Mouse (Mus musculus): ENCODE measurements at regions not wholly inside any gene's neighbourhood (a gene's known extent, or its start where the extent isn't known, plus 50 kb on each side); places are given as distances from the start of the nearest gene placed in this dataset.

DNA sequence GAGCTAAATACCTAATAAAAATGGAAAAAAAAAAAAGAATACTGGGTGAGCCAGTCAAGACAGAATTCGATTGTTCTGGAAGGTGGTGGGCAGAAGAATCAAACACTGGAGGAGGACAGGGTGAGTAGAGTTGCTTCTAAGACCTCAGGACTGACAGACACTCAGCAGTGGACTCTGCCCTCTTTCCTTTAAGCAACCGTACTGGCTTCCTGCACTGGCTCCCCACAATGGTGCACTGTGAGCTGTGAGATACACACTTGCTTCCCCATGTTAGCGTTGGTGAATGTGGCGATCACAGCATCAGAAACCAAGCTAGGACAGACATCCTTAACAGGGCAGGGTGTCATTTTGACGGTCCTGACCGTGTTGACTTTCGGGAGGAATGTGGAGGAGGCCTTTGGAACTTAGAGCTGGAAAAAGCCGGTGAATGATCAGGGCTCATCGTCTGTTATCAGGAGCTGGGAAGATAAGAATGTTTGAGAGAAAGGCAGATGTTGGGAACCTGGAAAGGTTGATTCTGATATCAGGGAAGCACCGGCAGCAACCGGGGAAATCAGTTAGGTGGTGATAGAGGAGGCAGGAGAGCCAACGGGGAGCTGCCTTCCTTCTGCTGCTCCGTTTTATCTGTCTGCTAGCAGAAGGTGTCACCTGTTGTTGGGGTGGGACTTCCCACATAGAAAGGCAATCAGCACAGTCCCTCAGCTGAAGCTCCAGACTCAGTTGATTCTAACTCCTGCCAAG lies 254.8 kb downstream of the Ajap1 start:
- Histone ChIP-seq H3K4me1 (replicated peaks) (0 out of 2 replicates have a peak, but pooled peaks cover 9% of the 10 kb centered on the region), H3K27ac (ENCODE audit: poor library complexity, severe bottlenecking) (no peak overlapping the region), H3K4me2 (no peak overlapping the region), H3K27me3 (replicated peaks) (0 out of 2 replicates have a peak, but pooled peaks cover 6% of the 10 kb centered on the region), H3K9me3 (replicated peaks) (no peaks in the 10 kb centered on the region), H3K36me3 (no peaks in the 10 kb centered on the region), H3K9ac (no peak overlapping the region), H3K4me3 (no peak overlapping the region)
- no peak; the same call in 1 of the 2 replicates for ATAC-seq (ENCODE audit: insufficient number of reproducible peaks, low FRiP score)
- 15% methylated on average over 13 of the region's 13 CpGs for WGBS

DNA sequence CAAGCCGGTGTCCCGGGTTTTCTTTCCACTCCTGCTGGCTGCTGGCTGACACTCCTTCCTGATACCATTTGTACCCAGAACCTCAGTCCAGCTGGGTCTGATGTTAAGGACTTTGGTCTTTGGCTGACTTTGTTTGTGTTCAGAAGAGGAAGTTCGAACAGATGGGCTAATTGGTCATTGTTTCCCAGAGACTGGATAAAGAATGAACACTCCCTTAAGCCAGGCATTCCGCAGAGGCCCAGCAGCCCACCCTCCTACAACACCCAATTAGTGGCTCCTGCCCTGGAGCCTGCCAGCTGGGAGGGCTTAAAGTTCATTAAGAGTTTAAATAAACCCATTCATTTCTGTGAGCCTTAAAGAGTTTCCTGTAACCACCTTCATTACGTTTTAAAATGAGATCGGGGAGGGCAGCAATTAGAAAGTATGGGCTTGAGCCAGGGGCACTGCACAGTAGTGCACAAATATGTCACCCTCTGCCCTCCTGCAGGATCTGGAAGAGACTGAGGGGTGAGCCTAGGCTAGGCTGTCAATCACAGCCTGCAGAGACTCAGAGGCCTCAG lies 257.9 kb downstream of the Ajap1 start:
- H3K36me3 ChIP-seq, result no peaks in the 10 kb centered on the region
- H3K4me2 ChIP-seq, result no peak overlapping the region
- no peaks in the 10 kb centered on the region for H3K9me3 ChIP-seq (replicated peaks)
- no peak overlapping the region for H3K9ac ChIP-seq
- WGBS, result 31% methylated on average over 6 of the region's 6 CpGs
- H3K27me3 ChIP-seq (replicated peaks), result 0 out of 2 replicates have a peak, but pooled peaks cover 5% of the 10 kb centered on the region
- ATAC-seq (ENCODE audit: insufficient number of reproducible peaks, low FRiP score), result no peak
- H3K4me3 ChIP-seq, result no peak overlapping the region
- no peak overlapping the region for H3K27ac ChIP-seq (ENCODE audit: poor library complexity, severe bottlenecking)
- H3K4me1 ChIP-seq (replicated peaks), result peaks cover 17% of the 10 kb centered on the region; the same call in 1 of the 2 replicates

DNA sequence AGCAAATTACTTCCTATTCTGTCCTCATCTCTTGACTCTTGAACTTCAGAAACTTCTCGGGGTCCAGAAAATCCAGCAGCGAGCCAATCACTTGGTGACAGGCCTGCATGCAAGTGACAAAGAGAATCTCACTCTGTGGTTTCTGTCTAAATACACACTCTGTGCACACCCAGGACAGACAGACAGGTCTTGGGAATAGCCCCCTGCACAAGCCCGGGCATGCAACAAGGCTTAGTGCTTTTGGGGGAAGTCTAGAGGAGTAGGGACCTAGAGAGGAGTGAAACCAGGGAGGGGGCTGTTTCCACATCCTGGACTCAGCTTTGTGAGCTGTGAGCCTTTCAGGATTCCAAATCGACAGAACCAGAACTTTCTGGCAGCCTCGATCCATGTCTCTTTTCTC lies 259.6 kb downstream of the Ajap1 start:
- Histone ChIP-seq H3K27me3 (replicated peaks) (no peaks in the 10 kb centered on the region), H3K36me3 (no peaks in the 10 kb centered on the region), H3K4me2 (no peak overlapping the region), H3K9me3 (replicated peaks) (no peaks in the 10 kb centered on the region), H3K4me1 (replicated peaks) (peaks cover 10% of the 10 kb centered on the region; the same call in 1 of the 2 replicates), H3K4me3 (no peak overlapping the region), H3K9ac (no peak overlapping the region), H3K27ac (ENCODE audit: poor library complexity, severe bottlenecking) (no peak overlapping the region)
- ATAC-seq (ENCODE audit: insufficient number of reproducible peaks, low FRiP score), result no peak
- 69% methylated on average over 5 of the region's 5 CpGs for WGBS

DNA sequence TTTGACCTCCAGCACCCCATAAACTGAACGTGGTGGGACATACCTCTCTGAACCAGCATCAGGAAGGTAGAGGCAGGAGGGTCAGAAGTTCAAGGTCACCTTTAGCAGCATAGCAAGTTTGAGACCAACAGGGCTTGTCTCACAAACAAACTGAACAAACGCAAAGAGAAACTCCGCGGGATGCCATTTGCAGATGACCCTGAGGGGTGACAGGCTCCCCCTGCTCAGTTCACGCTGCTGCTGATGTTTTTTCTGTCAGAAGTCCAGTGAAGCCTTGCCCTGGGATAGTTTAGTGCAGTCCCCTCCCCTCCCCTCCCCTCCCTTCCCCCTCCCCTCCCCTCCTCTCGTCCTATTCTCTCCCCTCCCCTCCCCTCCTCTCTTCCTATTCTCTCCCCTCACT lies 262.1 kb downstream of the Ajap1 start:
- WGBS, result 32% methylated on average over 5 of the region's 6 CpGs
- Histone ChIP-seq H3K27ac (ENCODE audit: poor library complexity, severe bottlenecking) (no peak overlapping the region), H3K4me3 (no peak overlapping the region), H3K4me2 (no peak overlapping the region), H3K36me3 (no peaks in the 10 kb centered on the region), H3K27me3 (replicated peaks) (no peaks in the 10 kb centered on the region), H3K9ac (no peak overlapping the region), H3K9me3 (replicated peaks) (no peaks in the 10 kb centered on the region), H3K4me1 (replicated peaks) (peaks cover 9% of the 10 kb centered on the region; the same call in 1 of the 2 replicates)
- ATAC-seq (ENCODE audit: insufficient number of reproducible peaks, low FRiP score), result no peak

DNA sequence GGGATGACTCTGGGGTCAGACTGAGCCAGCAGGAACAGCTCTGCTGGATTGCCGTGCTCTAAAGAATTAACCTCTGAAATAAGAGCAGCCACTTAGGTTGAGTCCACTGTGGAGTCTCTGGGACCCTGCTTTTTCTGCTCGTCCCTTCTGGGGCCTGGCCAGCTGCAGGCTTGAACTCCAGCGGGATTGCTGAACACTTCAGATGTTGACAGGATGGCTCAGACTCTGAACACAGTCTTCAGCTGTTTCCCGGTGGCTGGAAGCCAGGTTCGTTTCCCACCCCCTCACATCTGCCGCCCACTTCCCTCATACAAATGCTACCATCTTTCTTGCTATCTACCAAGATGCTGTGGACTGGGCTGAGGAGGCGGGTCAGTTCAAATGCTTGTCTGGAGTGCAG lies 262.5 kb downstream of the Ajap1 start:
- Histone ChIP-seq H3K27ac (ENCODE audit: poor library complexity, severe bottlenecking) (no peak overlapping the region), H3K9me3 (replicated peaks) (no peaks in the 10 kb centered on the region), H3K4me3 (no peak overlapping the region), H3K9ac (no peak overlapping the region), H3K27me3 (replicated peaks) (no peaks in the 10 kb centered on the region), H3K4me1 (replicated peaks) (peaks cover 9% of the 10 kb centered on the region; the same call in 1 of the 2 replicates), H3K36me3 (no peaks in the 10 kb centered on the region), H3K4me2 (no peak overlapping the region)
- 25% methylated on average over 7 of the region's 7 CpGs for WGBS
- ATAC-seq (ENCODE audit: insufficient number of reproducible peaks, low FRiP score), result no peak; the same call in 1 of the 2 replicates

DNA sequence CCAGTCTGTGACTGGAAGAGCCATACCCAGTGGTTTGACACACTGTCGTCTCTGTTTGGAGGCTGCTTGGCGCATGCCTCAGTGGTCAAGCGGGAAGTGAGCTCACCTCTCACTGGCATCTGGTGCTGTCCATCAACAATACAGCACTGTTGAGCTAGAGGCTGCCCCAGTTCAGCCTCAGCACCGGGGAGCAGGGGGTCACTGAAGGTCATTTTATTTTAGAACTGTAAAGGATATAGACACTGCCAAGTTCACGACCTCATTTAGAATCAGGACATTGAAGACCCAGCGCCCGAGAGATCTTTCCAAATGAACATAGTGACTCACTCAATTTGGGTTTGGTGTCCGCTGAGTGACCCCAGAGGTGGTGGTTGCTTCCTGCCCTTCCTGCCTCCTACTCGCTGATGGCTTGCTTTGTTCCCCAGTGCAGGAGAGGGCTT lies 265.1 kb downstream of the Ajap1 start:
- no peak overlapping the region for H3K27ac ChIP-seq (ENCODE audit: poor library complexity, severe bottlenecking)
- no peaks in the 10 kb centered on the region for H3K9me3 ChIP-seq (replicated peaks)
- H3K36me3 ChIP-seq, result no peaks in the 10 kb centered on the region
- H3K9ac ChIP-seq, result no peak overlapping the region
- no peak overlapping the region for H3K4me2 ChIP-seq
- no peaks in the 10 kb centered on the region for H3K27me3 ChIP-seq (replicated peaks)
- 49% methylated on average over 9 of the region's 9 CpGs for WGBS
- no peak overlapping the region for H3K4me3 ChIP-seq
- peaks cover 9% of the 10 kb centered on the region; the same call in 1 of the 2 replicates for H3K4me1 ChIP-seq (replicated peaks)
- no peak for ATAC-seq (ENCODE audit: insufficient number of reproducible peaks, low FRiP score)

DNA sequence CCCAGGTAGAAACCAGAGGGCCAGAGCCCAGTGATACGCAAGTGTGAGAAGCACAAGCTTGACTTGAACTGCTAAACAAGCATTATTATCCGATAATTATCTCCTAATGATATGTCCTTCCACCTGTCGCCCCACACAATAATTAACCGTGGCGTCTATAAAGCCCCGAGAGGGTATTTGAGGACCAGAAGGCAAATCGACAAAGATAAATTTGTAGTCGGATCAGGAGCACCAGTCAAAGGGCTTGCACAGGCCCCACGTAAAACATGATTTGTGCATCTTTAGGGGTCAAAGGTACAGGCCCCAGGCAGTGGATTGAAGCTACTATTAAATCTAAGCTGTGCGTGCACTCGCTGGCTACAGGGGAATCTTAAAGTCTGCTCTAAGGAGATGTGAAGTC lies 270.5 kb downstream of the Ajap1 start:
- no peaks in the 10 kb centered on the region for H3K36me3 ChIP-seq
- 76% methylated on average over 11 of the region's 11 CpGs for WGBS
- no peaks in the 10 kb centered on the region for H3K27me3 ChIP-seq (replicated peaks)
- H3K4me3 ChIP-seq, result no peak overlapping the region
- no peak overlapping the region for H3K9ac ChIP-seq
- no peak overlapping the region for H3K27ac ChIP-seq (ENCODE audit: poor library complexity, severe bottlenecking)
- no peak overlapping the region for H3K4me2 ChIP-seq
- ATAC-seq (ENCODE audit: insufficient number of reproducible peaks, low FRiP score), result no peak
- H3K4me1 ChIP-seq (replicated peaks), result 0 out of 2 replicates have a peak, but pooled peaks cover 3% of the 10 kb centered on the region
- no peaks in the 10 kb centered on the region for H3K9me3 ChIP-seq (replicated peaks)

DNA sequence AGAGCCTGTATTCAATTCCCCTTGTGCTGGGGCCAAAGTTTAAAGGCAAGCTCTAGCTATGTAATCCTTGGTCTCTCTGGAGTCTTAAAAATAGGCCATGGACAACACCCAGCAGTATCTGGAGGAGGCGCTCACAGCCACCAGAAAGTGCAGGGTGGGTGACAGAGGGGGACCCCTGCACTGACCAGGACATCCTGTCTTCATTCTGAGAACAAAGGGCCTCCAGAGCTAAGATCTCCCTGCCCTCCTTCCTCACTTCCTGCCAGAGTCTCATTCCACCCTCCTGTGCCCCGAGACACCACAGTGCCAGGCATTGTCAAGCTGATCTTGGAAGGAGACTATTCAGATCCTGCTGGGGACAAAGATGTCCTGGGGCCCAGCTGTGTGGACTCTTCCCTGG lies 273.8 kb downstream of the Ajap1 start:
- H3K27me3 ChIP-seq (replicated peaks), result no peaks in the 10 kb centered on the region
- H3K9ac ChIP-seq, result no peak overlapping the region
- 0 out of 2 replicates have a peak, but pooled peaks cover 3% of the 10 kb centered on the region for H3K4me1 ChIP-seq (replicated peaks)
- no peak overlapping the region for H3K4me2 ChIP-seq
- H3K27ac ChIP-seq (ENCODE audit: poor library complexity, severe bottlenecking), result no peak overlapping the region
- H3K36me3 ChIP-seq, result no peaks in the 10 kb centered on the region
- 27% methylated on average over 2 of the region's 2 CpGs for WGBS
- no peak overlapping the region for H3K4me3 ChIP-seq
- H3K9me3 ChIP-seq (replicated peaks), result no peaks in the 10 kb centered on the region
- no peak for ATAC-seq (ENCODE audit: insufficient number of reproducible peaks, low FRiP score)

DNA sequence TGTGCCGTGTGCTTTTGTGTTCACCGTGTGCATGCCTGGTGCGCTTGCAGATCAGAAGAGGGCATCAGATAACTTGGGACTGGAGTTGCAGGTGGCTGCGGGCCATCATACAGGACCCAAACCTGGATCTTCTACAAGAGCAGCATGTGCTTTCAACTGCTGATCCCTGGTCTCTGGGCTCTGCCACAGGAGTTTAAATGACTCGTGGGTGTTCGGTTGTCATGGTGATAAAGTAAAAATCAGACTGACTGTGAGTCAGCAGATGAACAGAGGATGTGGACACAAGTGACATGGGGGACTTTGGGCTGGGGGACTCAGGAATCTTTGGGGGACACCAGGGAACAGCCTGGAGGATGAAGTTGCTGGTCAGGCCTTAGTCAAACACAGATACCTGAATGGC lies 274.4 kb downstream of the Ajap1 start:
- Histone ChIP-seq H3K27ac (ENCODE audit: poor library complexity, severe bottlenecking) (no peak overlapping the region), H3K9ac (no peak overlapping the region), H3K4me3 (no peak overlapping the region), H3K36me3 (no peaks in the 10 kb centered on the region), H3K9me3 (replicated peaks) (no peaks in the 10 kb centered on the region), H3K27me3 (replicated peaks) (no peaks in the 10 kb centered on the region), H3K4me1 (replicated peaks) (0 out of 2 replicates have a peak, but pooled peaks cover 3% of the 10 kb centered on the region), H3K4me2 (no peak overlapping the region)
- no peak for ATAC-seq (ENCODE audit: insufficient number of reproducible peaks, low FRiP score)
- 70% methylated on average over 6 of the region's 6 CpGs for WGBS

DNA sequence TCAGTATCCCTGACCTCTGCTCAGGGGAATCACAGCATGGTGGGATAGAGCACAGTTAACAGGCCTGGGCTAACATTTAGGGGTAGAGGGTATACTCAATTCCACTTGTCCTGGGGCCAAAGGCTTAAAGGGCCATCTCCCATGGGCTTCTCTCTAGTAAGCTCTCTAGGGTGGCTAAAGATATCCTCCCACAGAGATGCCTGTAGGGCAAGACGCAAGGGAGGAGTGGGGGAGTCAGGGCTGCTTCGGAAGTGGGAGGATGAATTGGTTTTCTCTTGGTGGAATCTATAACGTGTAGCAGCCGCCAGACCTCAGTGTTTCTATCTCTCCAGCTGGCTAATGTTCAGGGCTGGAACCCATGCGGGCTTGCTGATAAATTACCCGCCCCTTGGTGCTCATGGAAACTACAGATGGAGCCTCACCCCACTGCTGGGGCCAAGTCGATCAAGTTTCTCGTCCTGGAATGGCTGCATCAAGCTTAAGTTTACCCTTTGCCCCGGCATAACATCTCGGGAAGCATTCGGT lies 275.0 kb downstream of the Ajap1 start:
- Histone ChIP-seq H3K4me2 (no peak overlapping the region), H3K4me1 (replicated peaks) (0 out of 2 replicates have a peak, but pooled peaks cover 3% of the 10 kb centered on the region), H3K27ac (ENCODE audit: poor library complexity, severe bottlenecking) (no peak overlapping the region), H3K9me3 (replicated peaks) (no peaks in the 10 kb centered on the region), H3K4me3 (no peak overlapping the region), H3K36me3 (no peaks in the 10 kb centered on the region), H3K9ac (no peak overlapping the region), H3K27me3 (replicated peaks) (no peaks in the 10 kb centered on the region; the same call in 1 of the 2 replicates)
- 67% methylated on average over 11 of the region's 11 CpGs for WGBS
- ATAC-seq (ENCODE audit: insufficient number of reproducible peaks, low FRiP score), result no peak

DNA sequence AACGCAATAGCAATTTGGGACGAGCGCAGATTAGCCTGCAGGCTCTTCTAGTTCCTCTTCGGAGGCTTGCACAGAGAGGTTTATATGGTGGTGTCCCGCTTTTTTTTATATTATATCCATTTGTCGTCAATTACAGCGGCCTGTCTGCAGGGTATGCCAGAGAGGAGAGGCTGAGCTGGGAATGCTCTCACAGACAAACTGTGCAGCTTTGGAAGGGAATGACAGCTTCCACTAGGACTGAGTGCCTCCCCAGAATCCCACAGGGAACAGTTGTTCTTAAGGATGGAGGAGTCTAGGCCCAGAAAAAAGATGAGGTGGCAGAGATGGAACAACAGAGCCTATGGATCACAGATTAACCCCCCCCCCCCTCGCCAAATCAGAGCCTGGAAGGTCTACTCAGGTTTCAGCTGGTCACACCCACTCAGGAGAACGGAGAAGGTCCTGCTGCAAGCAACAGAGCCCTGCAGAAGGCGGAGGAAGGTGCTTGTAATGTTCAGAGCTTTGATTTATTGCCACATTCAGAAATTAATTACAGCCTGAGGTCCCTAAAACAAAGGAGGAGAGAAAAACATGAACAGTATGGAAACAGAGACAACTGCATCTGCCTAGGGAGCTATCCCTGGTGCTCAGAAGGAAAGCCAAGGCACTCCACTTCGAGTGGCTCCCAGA lies 275.7 kb downstream of the Ajap1 start:
- no peak overlapping the region for H3K9ac ChIP-seq
- 0 out of 2 replicates have a peak, but pooled peaks cover 3% of the 10 kb centered on the region for H3K4me1 ChIP-seq (replicated peaks)
- no peak for ATAC-seq (ENCODE audit: insufficient number of reproducible peaks, low FRiP score)

More for the DNA sequence above, 275.7 kb downstream of the Ajap1 start:
- Histone ChIP-seq H3K4me3 (no peak overlapping the region), H3K9me3 (replicated peaks) (no peaks in the 10 kb centered on the region), H3K27me3 (replicated peaks) (peaks cover 7% of the 10 kb centered on the region; the same call in 1 of the 2 replicates), H3K4me2 (no peak overlapping the region), H3K27ac (ENCODE audit: poor library complexity, severe bottlenecking) (no peak overlapping the region), H3K36me3 (no peaks in the 10 kb centered on the region)
- WGBS, result 61% methylated on average over 11 of the region's 11 CpGs
